Mouse (Mus musculus) splenic B cell, adult 2 months (primary cell): ENCODE measurements around the gene Olfr1167.
"Not testable (repeated sequence)": the region's sequence is repeated elsewhere in the genome, so short reads cannot be mapped to it uniquely, and the experiment has no call there.

Source experiments
- DNase-seq: peaks from one replicate; pipeline ENCODE4 v3.0.0-alpha.2; 2011; ENCODE audit warnings: low read depth, low spot score
- H3K27me3 ChIP-seq: 2 replicates; pipeline ENCODE4 v1.6.1; 2012; ENCODE audit warnings: mild to moderate bottlenecking, low read length, moderate library complexity, mixed read lengths; ENCODE audit not compliant: control insufficient read depth, poor library complexity, insufficient read depth, severe bottlenecking
- H3K36me3 ChIP-seq: 2 replicates; pipeline ENCODE4 v1.6.1; 2012; ENCODE audit warnings: mild to moderate bottlenecking, low read length, moderate library complexity, mixed read lengths; ENCODE audit not compliant: control insufficient read depth, poor library complexity, insufficient read depth, severe bottlenecking

The Olfr1167 gene

DNA sequence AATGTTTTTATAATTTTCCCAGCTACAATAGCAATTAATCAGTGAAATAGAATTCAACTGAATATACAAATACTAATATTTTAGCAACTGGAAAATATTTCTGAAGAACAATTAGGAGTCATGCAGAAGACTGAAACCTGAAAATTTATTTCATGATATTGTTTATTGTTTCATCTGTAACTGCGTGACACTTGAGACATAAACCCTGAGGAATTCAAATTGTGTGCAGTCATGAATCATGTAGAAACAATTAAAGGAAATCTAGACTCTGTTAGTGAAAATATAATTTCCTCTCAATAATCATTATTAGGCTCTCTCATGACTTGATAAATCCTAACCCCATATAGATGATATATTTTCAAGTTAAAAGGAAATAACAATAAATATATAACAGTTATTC, at the start of gene Olfr1167:
Gene Olfr1167 (minus strand): TSS at position 101 of the 400 bp plus-strand sequence.
- H3K36me3 ChIP-seq, DNase-seq, H3K27me3 ChIP-seq: not testable (repeated sequence)

- DNase-seq: no peak
- no peaks in the 10 kb centered on the region for H3K36me3 ChIP-seq
- no peaks in the 10 kb centered on the region for H3K27me3 ChIP-seq
Observed at GRCm38 (mm10) chr2:88181580-88181979, 26.6 kb upstream of the Olfr1167 start, which contains the start of gene Olfr1168. Gene Olfr1168, plus strand, starts transcription at chr2:88181880.

DNA sequence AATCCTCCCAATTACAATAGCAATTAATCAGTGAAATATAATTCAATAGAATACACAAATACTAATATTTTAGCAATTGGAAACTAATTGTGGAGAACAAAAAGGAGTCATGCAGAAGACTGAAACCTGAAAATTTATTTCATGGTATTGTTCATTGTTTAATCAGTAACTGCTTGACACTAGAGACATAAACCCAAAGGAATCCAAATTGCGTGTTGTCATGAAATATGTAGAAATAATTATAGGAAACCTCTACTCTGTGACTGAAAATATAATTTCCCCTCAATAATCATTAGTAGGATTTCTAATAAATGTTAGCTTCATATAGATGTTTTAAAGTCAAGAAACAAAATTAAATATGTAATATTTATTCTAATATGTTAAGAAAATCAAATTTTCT, 26.8 kb downstream of the Olfr1167 start, which contains the start of gene Olfr1166:
Gene Olfr1166 (minus strand): TSS at position 101 of the 400 bp plus-strand sequence.
- Histone ChIP-seq H3K36me3 (no peaks in the 10 kb centered on the region), H3K27me3 (no peaks in the 10 kb centered on the region)
- DNase-seq: no peak
